Mouse (Mus musculus) lung, embryonic 14.5 days (tissue): Measurements from ENCODE around the gene Gmppb. TPM values are rescaled to one million over a fixed set of nuclear protein-coding genes. Genes with fewer than 3 reads are reported as not detected.

Experiments used
- ATAC-seq: fragments of 200-750 bp; cut with Nextera tagmentation; 2 replicates; pipeline ENCODE4 v1.8.0; 2017; ENCODE audit warnings: mild to moderate bottlenecking, moderate TSS enrichment, moderate library complexity; ENCODE audit not compliant: insufficient read depth
- DNase-seq: peaks from one replicate; pipeline ENCODE4 v3.0.0-alpha.2; 2015
- H3K27ac ChIP-seq: fragments of 300-500 bp; sonication (generic); 2 replicates; pipeline ENCODE4 v1.5.1; 2014; ENCODE audit warnings: low read depth, mild to moderate bottlenecking, moderate library complexity
- H3K27me3 ChIP-seq: fragments of 300-500 bp; sonication (generic); 2 replicates; pipeline ENCODE4 v1.6.1; 2014; ENCODE audit warnings: low read length, control low read depth; ENCODE audit not compliant: insufficient read depth
- H3K36me3 ChIP-seq: fragments of 300-500 bp; sonication (generic); 2 replicates; pipeline ENCODE4 v1.6.1; 2014; ENCODE audit warnings: control low read depth; ENCODE audit not compliant: insufficient read depth
- H3K4me1 ChIP-seq: fragments of 300-500 bp; sonication (generic); 2 replicates; pipeline ENCODE4 v1.6.1; 2014; ENCODE audit warnings: antibody characterized with exemption, control low read depth; ENCODE audit not compliant: insufficient read depth
- H3K4me2 ChIP-seq: fragments of 300-500 bp; sonication (generic); 2 replicates; pipeline ENCODE4 v1.6.1; 2014; ENCODE audit warnings: mild to moderate bottlenecking
- H3K4me3 ChIP-seq: fragments of 300-500 bp; sonication (generic); 2 replicates; pipeline ENCODE4 v1.5.1; 2014; ENCODE audit warnings: low read depth, low read length
- H3K9ac ChIP-seq: fragments of 300-500 bp; sonication (generic); 2 replicates; pipeline ENCODE4 v1.6.1; 2014
- H3K9me3 ChIP-seq: fragments of 300-500 bp; sonication (generic); 2 replicates; pipeline ENCODE4 v1.6.1; 2016; ENCODE audit warnings: low read depth, low read length, control low read depth
- CTCF ChIP-seq: IDR thresholded peaks from 2 replicates; pipeline ENCODE4 v1.5.1; 2016; ENCODE audit warnings: antibody characterized with exemption, low read depth
- WGBS: fragments of 180-500 bp; shearing (Covaris S2); extraction: QIAGEN DNeasy Blood & Tissue Kit; methylation state at CpG from one replicate; pipeline ENCODE4 v1.1.7; 2014; 5-methylcytosine and 5-hydroxymethylcytosine counted together
- polyA plus RNA-seq: library from polyadenylated mRNA; unstranded; fragments of >200 nt; fragmentation: Nextera tagmentation; extraction: Ambion mirVana; gene quantifications from 2 replicates; pipeline ENCODE4 v1.2.1, GENCODE M21; 2014

Gene Gmppb
- polyA plus RNA-seq, 1 experiment from 2014 or later = 22.2 TPM

DNA sequence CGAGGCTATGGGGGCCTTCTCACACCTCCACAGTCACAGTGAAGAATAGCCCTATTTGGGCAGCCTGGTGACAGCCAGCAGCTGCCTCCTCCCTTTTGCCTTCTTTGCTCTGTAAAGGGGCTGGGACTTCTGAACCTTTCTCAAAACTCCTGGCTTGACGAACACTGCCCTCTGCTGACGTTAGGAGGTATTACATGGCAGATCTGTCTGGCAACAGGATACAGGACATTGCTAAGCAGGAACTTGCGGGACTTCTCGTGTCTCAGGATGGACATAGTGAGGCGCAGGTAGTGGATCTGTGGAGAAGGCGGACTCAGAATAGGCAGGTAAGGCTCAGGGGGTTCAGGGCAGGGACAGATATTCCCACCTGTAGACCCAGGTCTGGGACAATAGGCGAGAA, 18.9 kb downstream of the Gmppb start:
- Histone ChIP-seq H3K36me3 (peaks cover 43% of the 10 kb centered on the region), H3K4me2 (no peak overlapping the region), H3K9ac (no peak overlapping the region), H3K27me3 (no peaks in the 10 kb centered on the region), H3K9me3 (no peaks in the 10 kb centered on the region), H3K27ac (no peak overlapping the region), H3K4me3 (no peak overlapping the region), H3K4me1 (no peaks in the 10 kb centered on the region)
- TF ChIP-seq CTCF = peak; percentile 99
- DNase-seq = peak; percentile 96
- 17% methylated on average over 8 of the region's 8 CpGs for WGBS
- ATAC-seq = peak; percentile 44; the same call in 1 of the 2 replicates

DNA sequence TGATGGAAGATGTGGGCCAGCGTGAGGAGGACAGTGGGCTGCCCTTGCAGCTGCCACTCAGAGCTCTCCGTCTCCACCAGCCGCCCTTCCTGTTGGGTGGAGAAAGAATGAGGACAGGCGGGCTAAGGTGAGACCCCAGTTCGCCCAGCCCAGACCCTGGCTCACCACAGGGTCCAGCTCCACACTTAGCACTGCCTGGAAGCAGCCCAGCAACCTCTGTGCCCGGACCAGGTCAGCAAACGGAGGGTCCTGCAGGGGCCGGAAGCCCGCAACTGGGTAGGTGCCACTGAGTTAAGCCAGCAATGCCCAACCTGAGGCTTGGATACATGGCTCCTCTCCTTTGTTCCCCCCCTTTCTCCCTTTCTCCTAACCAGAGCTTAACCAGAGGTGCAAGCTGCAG, 20.0 kb downstream of the Gmppb start:
- H3K27ac ChIP-seq = no peak overlapping the region
- no peak overlapping the region for H3K9ac ChIP-seq
- no peak overlapping the region for H3K4me2 ChIP-seq
- peaks cover 33% of the 10 kb centered on the region for H3K36me3 ChIP-seq
- DNase-seq (no peak), ATAC-seq (no peak)
- H3K4me3 ChIP-seq = no peak overlapping the region
- 89% methylated on average over 9 of the region's 9 CpGs for WGBS
- no peaks in the 10 kb centered on the region for H3K4me1 ChIP-seq
- no peak for TF ChIP-seq CTCF
- no peaks in the 10 kb centered on the region for H3K9me3 ChIP-seq
- no peaks in the 10 kb centered on the region for H3K27me3 ChIP-seq

DNA sequence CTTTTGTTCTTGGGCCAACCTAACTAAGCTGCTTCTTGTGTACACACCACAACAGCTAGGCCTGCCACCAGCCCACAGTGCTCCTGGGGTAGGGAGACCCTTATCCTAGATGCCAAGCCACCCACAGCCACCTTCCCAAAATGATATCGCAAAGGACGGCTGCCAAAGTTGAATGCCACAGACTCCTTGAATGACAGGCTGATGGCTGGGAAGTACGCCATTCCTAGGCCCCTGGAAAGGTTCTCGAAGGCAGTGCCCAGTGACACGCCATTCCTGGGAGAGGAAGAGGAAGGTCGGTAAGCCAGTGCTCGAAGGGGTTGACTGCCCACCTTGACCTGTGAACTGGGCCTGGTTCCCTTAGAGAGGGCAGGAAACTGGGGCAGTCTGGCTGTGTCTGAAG, 20.5 kb downstream of the Gmppb start:
- WGBS = 87% methylated on average over 7 of the region's 7 CpGs
- H3K4me2 ChIP-seq = no peak overlapping the region
- H3K4me1 ChIP-seq = no peaks in the 10 kb centered on the region
- no peak overlapping the region for H3K9ac ChIP-seq
- no peaks in the 10 kb centered on the region for H3K9me3 ChIP-seq
- no peak for TF ChIP-seq CTCF
- DNase-seq (no peak), ATAC-seq (no peak)
- no peaks in the 10 kb centered on the region for H3K27me3 ChIP-seq
- H3K27ac ChIP-seq = no peak overlapping the region
- H3K4me3 ChIP-seq = no peak overlapping the region
- peaks cover 30% of the 10 kb centered on the region for H3K36me3 ChIP-seq

DNA sequence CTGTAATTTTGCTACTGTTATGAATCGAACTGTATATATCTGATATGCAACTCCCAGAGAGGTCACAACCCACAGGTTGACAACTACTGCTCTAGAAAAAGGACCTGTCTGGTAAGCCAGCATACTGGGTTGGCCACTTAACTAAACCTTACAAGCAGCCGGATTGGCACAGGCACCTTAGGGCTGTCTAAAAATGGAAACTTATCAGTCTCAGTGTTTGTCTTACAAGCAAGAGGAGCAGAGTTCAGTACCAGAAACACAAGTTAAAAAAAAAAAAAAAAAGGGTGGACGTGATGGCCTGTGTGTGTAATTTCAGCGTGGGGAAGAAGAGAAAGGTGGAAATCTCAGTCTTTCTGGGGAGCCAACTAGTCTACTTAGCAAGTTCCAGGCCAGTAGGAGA, 22.8 kb downstream of the Gmppb start:
- 60% methylated on average over 4 of the region's 4 CpGs for WGBS

DNA sequence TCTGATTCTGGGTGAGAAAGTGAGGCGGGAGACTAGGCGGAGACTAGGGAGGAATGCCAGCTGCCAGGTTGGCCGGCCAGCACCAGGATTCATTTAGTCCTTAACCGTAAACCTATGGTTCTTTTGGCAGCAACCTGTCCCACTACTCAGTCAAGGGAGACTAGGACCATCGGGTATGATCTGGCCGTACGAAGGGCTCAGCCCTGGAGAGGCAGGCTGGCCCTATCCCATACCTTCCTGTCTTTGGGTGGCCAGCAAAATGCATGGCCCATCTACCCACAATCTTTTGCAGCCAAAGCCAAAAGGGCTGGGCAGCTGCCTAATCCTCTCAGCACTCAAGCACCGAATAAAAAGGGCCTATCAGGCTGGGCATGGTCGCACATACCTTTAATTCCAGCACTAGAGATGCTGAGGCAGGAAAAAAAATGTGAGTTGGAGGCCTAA, 23.5 kb downstream of the Gmppb start:
- Histone ChIP-seq H3K4me3 (no peak overlapping the region), H3K9me3 (no peaks in the 10 kb centered on the region), H3K4me2 (no peak overlapping the region), H3K36me3 (peaks cover 24% of the 10 kb centered on the region), H3K9ac (no peak overlapping the region), H3K27ac (peak overlapping the region; percentile 38; the same call in 1 of the 2 replicates), H3K27me3 (no peaks in the 10 kb centered on the region), H3K4me1 (no peaks in the 10 kb centered on the region)
- TF ChIP-seq CTCF = no peak
- 48% methylated on average over 9 of the region's 9 CpGs for WGBS
- ATAC-seq (no peak), DNase-seq (no peak)

More for the DNA sequence above, 22.8 kb downstream of the Gmppb start:
- no peak for ATAC-seq
- Histone ChIP-seq H3K4me3 (no peak overlapping the region), H3K36me3 (peaks cover 21% of the 10 kb centered on the region), H3K9me3 (no peaks in the 10 kb centered on the region), H3K4me2 (no peak overlapping the region), H3K27ac (peak overlapping the region; percentile 38; the same call in 1 of the 2 replicates), H3K27me3 (no peaks in the 10 kb centered on the region), H3K9ac (no peak overlapping the region), H3K4me1 (no peaks in the 10 kb centered on the region)
- TF ChIP-seq CTCF = no peak
- no peak for DNase-seq

DNA sequence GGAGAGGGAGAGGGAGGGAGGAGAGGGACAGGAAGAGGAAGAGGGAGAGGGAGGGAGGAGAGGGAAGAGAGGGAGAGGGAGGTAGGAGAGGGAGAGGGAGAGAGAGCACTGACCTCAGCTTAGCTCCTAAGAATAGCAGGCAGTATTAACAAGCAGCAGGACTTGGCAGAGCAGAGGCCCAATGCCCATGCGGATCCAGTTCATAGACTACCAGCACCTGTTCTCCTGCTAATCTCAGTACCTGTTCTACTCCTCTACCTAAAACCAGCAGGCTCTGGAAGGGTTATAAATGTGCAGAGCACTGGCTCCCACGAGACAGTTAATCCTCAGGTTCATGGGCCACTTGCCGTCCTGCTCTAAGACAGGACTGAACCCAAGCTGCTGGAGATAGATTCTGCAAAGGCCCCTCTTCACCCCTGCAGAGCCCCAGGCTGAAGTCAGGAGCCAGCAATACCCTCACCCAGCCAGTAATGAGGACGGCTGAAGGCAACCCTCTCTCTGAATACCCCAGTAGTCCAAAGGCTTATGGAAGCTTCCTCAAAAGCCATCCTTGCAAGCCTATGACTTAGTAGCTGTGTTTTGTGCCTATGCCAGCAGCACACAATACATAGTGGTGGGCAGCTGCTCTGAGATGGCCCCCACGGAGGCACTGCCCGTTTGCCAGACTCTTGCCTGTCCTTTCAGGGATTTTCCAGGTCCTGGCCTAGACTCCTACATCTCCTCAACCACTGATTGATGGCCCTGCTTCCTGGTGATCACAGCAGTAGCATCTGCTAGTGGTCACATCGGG, 24.3 kb downstream of the Gmppb start:
- H3K4me2 ChIP-seq = no peak overlapping the region
- DNase-seq (no peak), ATAC-seq (no peak)
- H3K4me1 ChIP-seq = no peaks in the 10 kb centered on the region
- H3K9me3 ChIP-seq = no peaks in the 10 kb centered on the region
- peaks cover 24% of the 10 kb centered on the region for H3K36me3 ChIP-seq
- H3K4me3 ChIP-seq = no peak overlapping the region
- no peak overlapping the region for H3K27ac ChIP-seq
- WGBS = 56% methylated on average over 7 of the region's 7 CpGs
- TF ChIP-seq CTCF = no peak
- H3K27me3 ChIP-seq = no peaks in the 10 kb centered on the region
- H3K9ac ChIP-seq = peak overlapping the region; percentile 23; the same call in 1 of the 2 replicates

DNA sequence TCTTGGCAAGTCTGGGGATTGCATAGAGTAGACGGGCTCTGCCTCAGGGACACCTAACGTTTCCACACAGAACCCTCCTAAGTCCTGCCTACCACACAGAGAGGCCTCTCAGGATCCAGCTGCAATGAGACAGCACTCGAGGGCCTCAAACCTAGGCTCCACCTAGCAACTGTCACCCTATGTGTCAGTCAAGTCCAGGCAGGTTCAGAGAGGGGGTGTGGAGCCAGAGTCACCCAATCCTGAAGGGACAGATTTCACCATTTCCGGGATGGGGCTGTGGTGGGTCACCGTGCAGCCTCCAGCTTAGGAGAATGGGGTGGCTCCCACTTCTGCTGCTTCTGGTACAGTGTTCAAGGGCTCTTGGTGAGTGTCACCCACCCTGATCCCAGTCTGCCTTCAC, 31.1 kb downstream of the Gmppb start, which contains the start of gene Mst1:
TSS of gene Mst1 (plus strand) at position 269 of the 400 bp plus-strand sequence.
- Histone ChIP-seq H3K9ac (peak within 1 kb of the TSS; percentile 95), H3K27me3 (peaks cover 26% of the 10 kb centered on the region), H3K4me3 (peak within 1 kb of the TSS; percentile 85), H3K9me3 (no peaks in the 10 kb centered on the region), H3K36me3 (peaks cover 16% of the 10 kb centered on the region; the same call in 1 of the 2 replicates), H3K27ac (peak within 1 kb of the TSS; percentile 42; the same call in 1 of the 2 replicates), H3K4me1 (no peaks in the 10 kb centered on the region), H3K4me2 (peak within 1 kb of the TSS; percentile 73)
- DNase-seq (no peak), ATAC-seq (peak; percentile 28; the same call in 1 of the 2 replicates)
- WGBS = 74% methylated on average over 5 of the region's 5 CpGs
- no peak for TF ChIP-seq CTCF
